Mouse (Mus musculus): Measurements from ENCODE around the gene Ethe1.

Ethe1 gene

DNA sequence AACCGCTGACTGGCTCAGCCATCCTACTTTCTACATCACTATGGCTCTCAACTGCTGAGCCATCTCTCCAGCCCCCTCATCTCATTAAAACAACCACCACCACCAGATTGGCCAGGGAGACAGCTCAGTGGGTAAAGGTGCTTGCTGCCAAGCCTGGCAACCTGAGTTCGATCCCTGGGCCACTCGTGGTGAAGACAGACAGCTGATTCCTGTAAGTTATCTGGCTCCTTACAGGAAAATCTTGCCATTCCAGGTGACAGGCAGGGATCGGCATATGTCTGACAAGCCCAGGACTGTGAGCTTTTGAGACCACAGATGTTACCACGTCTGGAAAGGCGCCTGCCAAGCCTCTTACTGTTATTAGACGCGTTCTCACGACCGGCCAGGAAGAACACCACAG lies 9.5 kb upstream of the Ethe1 start:
- no peak for DNase-seq

DNA sequence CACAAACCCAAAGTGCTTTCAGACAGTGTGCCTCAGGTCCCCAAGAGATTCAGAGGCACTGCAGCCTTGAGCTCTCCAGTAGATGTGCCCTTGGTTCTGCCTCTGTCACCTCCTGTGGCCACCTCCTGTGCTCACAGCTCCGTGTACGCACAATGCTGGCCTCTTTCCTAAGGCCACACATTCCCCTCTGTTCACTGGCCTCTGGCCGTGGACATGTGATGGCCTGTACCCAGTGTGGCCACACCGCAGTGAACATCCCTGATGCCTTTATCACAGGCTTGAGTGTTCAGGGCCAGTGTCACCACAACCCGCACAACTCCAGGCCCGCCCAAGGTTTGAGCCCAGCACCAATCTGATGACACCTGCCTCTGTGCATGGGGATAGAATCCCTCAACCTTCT lies 2.5 kb upstream of the Ethe1 start:
- no peak for DNase-seq

DNA sequence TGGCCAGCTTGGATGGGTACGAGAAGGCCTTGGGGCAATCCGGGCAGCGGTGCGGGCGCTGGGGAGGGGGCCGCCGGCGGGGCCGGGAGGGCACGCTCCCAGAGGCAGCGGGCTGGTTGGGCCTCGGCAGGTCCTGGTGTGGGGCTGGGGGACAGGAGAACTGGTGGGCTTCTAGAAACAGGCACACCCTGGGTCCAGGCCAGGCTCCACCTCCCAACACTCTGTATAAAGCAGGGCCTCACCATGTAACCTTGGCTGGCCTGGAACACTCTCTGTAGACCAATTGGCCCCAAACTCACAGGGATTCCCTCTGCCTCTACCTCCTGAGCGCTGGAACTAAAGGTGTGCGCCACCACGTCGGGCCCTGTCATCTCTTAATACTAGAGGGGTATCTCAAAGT lies 1.3 kb upstream of the Ethe1 start:
- no peak for DNase-seq

DNA sequence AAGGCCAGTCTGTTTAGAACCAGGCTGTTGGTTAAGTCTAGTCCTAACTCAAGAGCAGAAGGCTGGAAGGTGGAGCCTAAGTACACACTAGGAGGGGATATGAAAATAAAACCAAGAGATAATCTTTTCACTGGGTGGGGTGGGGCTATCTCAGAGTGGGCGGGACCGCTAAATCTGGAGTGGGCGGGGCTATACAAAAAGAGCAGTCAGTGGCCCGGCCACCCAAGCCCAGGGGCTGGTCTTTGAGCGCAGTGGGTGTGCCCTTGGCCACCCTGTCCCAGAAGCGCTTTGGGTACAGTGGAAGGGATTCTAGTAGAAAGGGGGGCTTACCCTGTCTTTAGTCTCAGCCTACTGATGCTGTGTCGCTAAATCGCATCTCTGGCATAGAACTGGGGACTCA lies 515 bp upstream of the Ethe1 start:
- peak; percentile 47 to 66 for DNase-seq

DNA sequence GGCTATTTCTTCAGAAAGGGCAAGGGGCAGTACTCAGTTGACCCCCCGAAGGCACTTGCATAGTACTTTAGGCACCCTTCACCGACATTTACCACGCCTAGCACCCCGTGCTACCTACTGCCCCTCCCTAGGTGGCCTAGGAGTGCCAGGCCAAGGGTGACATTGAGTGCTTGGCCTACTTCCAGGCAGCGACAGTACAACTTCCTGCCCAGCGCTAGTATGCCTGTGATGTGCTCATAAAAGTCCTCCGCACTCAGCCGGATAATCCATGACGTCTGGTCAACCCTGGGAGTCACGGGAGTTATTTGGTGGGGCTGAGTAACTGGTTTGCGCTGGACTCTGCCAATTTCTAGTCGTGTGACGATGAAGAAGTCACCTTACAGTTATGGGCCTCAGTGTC lies 993 bp downstream of the Ethe1 start:
- DNase-seq: peak; percentile 60 to 74

DNA sequence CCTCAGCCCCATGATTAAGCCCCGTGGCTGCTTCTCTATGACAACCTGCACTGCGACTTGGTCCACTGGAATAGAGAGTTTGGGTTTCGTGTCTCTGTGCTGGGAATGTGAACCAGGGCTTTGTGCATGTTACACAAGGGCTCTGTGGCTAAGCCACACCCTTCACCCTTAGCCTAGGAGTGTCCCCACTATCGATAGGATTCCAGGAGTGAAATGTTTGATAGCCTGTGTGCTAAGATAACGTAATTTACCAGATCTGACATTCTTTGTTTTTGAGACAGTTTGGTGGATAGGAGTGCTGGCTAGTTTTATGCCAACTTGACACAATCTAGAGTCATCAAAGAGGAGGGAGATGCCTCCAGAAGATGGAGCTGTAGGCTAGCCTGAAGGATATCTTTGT lies 4.4 kb downstream of the Ethe1 start:
- DNase-seq: no peak

DNA sequence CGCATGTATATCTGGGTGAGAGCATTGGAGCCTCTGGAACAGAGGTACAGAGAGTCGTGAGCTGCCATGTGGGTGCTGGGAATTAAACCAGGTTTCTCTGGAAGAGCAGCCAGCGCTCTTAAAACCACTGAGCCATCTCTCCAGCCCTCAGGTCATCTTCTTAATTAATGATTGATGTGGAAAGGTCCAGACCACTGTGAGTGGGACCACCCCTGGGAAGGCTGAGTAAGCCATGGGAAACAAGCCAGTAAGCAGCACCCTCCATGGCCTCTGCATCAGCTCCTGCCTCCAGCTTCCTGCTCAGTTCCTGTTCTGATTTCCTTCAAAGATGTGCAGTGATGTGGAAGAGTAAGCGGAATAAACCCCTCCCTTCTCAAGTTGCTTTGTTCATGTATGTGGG lies 4.8 kb downstream of the Ethe1 start:
- DNase-seq: peak in 1 of 2 experiments; percentile 49

DNA sequence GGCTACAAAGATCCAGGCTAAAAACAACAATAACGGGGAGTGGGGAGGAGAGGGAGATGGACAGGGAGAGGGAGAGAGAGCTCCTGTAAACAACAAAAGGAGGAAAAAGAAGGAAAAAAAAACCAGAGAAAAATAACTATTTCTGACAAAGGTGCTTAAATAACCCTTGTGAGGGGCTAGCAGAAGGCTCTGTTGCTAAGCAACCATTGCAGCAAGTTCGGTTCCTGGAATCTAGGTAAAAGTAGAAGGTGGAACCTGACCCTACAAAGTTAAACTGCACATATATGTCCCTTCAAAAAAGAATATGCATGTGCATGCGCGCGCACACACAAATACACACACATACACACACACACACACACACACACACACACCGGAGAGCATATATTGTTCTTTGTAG lies 5.4 kb downstream of the Ethe1 start:
- no peak for DNase-seq

DNA sequence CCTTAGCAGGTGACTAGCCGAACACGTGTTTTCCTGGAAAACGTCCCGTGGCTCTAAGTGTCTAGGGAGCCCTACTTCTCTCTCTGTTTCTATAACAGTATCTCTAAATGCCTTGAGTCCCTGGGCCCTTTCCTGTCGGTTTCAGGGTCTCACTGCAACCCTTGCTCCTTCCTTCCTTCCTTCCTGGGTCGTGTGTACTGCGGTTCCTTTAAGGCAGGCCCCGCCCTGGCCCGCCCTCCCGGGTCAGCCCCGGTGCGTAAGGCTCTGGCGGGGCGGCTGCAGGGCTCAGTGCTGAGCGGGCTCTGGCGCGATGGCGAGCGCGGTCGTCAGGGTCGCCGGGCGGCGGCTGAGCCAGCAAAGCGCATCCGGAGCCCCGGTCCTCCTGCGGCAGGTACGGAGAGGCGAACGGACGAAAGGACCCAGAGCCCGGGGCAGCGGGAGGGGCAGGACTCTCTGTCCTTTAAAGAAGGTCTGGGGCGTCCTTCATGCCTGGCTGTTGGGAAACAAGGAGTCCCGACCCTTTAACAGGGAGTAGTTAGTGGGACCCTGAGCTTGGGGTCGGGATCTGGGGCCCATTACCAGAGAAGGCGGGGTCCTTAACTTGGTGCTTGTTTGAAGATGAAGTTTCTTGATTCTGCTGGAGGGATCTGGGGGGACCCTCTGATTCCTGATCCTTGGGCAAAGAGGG lies 6.4 kb downstream of the Ethe1 start:
- peak; percentile 81 to 87 for DNase-seq

DNA sequence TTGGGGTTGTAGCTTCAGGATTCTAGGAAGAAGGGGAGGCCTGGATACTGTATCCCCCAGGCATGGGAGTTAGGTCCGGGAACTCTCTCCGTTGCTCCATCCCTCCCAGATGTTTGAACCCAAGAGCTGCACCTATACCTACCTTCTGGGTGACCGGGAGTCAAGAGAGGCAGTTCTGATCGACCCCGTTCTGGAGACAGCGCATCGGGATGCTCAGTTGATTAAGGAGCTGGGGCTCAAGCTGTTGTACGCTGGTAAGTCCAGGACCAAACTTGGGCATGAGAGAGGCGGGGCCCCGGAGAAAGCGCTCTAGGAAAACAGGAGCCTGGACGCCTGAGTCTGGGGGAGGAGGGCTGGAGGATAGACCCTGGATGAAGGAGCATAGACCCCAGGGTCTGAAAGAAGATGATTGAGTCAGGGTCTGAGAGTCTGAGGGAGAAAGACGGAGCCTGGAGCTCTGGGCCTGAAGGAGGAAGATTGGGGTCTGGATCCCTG lies 7.0 kb downstream of the Ethe1 start:
- peak in 1 of 2 experiments; percentile 40 for DNase-seq

DNA sequence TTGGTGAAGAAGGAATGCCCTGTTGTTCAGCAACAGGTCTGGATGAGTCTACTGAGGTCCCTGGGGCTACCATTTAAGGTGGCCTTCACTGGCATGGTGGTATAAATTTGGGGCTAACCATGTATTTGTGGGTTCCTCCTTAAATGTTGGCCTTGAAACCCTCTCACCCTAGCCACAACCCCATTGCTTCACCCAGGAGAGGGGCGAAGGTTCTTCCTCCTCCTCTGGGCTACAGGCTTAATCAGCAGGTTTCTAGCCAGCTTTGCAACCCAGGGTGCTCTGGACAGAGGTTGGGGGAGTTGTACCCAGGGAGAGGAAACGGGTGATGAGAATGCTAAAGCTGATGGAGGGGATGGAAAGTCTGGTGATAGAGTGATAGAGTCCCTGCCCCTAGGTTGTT lies 8.1 kb downstream of the Ethe1 start:
- no peak for DNase-seq

DNA sequence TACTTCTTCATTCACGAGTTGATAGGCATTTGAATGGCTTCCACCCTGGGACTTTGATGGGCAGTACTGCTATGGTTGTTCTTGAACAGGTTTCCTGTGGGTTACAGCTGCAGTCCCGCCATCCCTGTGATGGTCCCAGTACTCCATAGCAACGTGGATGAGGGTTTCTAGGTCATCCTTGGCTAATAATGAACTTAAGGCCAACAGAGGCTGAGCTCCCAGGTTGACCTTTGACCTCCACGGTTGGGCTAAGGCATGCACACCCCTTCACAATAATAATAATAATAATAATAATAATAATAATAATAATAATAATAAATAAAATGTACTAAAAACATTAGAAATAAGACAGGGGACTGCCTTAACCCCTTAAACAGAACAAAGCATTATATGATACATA lies 10.8 kb downstream of the Ethe1 start:
- DNase-seq: no peak

DNA sequence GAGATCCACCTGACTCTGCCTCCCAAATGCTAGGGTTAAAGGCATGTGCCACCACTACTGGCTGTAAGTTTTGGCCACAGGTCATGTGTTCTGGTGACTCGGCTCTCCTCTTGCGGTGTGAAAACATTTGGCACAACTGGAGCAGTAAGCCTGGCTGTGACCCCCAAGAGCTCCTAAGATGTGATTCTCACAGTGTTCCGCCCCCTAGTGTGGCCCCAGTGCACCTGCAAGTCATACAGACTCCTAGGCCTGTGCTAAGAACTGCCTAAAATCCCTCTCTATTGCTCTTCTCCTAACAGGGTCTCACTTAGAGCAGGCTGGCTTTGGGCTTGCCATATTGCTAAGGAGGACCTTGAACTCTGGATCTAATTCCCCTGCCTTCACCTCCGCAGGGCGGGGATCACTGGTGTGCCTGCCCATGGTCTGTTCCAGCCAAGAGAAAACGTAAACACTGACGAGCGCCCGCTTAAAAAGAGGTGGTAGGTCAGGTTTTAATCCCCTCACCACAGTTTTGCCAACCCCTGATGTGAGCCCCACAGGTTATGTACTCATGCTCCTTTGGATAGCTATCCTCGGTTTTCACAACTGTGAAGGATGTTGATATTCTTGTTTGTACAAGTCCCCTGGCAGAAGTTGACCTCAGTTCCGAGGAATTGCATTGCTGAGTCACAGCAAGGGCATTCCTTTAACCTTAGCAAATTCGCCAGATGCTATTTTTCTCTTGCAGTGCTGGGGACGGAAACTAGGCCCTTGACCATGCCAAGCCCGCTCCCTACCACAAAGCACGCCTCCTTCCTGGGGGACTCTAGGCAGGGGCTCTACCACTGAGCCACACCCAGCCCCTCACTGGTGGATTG lies 12.1 kb downstream of the Ethe1 start:
- DNase-seq: peak in 1 of 2 experiments; percentile 24

DNA sequence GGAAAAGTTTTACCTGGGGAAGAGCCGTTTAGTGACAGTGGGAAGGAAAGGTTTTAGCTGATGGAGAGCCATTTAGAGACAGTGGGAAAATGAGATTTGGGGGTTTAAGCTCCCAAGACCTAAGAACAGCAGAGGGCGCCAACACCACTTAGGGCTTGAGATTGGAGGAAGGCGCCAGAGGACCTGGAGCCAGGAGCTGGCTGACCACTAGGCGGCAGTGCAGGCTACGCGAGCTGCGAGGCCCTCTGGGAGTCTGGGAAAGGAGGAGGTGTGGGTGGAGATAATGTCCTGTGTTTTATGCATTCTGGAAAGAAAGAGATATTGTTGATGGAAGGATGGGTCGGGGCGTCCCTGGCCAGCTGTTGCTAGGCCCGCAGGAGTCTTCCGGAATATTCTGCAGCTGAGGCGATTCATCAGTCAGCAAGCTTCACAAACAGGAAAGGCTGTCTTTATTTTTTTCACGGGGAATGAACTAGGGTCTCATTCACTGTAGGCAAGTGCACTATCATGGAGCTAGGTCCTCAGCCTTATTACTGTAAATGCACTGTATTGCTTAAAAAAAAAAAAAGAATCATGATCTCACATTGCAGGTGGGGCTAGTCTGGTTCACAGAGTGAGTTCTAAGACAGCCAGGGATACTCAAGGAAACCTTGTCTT lies 13.7 kb downstream of the Ethe1 start:
- DNase-seq: peak; percentile 98 to 99

DNA sequence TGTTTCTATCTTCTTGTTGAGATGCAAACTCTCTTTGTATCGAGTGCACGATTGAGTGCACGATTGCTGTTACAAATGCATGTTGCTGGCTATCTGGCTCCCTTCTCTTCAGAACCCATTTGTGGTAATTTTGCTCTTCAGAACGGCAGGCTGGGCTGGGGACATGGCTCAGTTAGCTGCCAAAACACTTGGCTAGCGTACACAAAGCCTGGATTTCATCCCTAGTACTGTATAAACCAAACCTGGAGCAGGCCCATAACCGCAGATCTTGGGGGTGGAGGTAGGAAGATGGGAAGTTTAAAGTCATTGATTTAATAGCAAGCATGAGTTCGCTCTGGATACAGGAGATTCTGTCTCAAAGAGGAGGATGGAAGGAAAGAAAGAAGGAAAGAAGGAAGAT lies 18.2 kb downstream of the Ethe1 start:
- no peak for DNase-seq

DNA sequence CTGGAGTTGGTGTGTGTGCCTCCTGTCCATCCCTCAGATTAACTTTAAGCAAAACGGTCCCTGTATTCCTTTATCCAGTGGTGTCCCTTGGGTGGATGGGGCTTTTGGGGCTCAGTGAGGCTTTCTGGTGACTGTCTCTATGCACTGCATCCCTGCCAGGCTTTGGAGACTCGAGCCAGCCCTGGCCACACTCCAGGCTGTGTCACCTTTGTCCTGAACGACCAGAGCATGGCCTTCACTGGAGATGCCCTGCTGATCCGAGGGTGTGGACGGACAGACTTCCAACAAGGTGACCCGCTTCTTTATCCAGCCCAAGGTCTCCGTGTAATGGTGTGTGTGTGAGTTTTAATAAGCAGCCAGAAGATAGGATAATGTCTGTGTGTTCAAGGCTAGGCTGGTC lies 18.7 kb downstream of the Ethe1 start:
- no peak for DNase-seq

DNA sequence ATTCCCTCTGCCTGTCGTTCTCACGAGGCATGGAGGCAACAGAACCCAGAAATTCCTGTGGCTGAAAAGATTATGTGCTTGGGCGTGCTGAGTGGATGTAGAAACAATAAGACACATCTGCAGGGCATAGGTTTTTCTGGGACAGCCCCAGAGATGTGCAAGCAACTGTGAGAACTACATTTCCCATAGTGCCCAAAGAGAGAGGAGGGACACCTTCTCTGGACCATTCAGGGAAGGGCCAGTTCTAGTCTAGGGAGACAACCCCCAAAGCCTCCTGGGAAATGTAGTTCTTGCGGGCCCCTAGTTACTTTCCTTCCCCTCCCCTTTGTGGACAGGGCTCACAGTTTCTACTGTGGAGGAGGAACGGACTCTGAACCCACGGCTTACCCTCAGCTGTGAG lies 20.7 kb downstream of the Ethe1 start:
- DNase-seq: peak; percentile 61 to 66

DNA sequence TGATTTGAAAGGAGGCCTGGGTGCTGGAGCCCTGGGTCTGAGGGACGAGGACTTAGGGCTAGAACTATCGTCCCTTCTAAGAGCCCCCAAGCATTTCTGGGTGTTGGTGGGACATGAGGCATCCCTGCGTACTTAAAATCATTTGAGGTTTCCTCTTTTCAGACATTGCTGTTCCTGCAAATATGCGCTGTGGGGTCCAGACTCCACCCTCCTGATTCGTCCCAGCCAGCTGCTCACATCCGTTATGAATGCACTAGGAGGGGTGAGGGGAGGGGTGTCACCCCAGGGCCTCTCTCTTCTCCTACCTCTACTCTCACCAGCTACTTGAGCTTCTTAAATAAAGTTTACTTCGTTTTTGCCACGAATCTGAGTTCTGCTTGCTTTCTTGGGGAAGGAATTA lies 21.2 kb downstream of the Ethe1 start:
- DNase-seq: no peak

DNA sequence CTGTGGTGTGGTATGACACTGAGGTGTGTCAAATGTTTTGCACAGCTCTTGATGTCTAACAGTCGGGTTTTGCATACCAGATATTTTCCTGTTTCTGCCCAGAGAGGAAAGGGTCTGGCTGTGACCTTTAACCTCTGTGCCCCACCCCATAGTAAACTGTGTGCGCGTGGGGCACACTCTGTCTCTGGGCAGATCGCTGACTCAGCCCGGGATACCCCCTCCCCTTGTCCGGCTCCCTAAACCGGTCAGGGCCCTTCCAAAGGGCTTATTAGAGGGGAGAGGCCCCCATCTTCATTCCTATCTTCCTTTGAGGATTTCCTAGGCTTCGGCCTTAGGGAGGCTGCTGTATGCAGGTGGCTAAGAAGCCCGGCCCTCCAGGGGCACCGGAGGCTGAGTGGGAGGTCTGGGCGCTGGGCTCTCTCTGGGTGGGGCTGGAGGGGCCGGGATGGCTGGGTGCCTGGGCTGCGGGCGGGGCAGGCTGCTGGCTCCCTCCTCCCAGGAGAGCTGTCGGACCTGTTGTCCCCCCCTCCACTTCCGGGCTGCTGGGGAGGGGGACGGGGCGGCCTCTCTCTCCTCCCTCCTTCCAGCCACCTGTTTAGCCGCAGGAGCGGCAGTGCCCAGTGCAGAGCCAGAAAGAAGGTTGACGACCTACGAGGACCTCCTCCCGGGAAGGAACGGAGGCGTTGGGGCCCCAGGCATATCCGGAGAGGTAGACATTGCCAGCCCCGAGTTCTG lies 23.0 kb downstream of the Ethe1 start, which contains the start of gene Phldb3:
Gene Phldb3 (plus strand): TSS at position 620 of the 735 bp plus-strand sequence.
- DNase-seq: peak; percentile 38 to 63

DNA sequence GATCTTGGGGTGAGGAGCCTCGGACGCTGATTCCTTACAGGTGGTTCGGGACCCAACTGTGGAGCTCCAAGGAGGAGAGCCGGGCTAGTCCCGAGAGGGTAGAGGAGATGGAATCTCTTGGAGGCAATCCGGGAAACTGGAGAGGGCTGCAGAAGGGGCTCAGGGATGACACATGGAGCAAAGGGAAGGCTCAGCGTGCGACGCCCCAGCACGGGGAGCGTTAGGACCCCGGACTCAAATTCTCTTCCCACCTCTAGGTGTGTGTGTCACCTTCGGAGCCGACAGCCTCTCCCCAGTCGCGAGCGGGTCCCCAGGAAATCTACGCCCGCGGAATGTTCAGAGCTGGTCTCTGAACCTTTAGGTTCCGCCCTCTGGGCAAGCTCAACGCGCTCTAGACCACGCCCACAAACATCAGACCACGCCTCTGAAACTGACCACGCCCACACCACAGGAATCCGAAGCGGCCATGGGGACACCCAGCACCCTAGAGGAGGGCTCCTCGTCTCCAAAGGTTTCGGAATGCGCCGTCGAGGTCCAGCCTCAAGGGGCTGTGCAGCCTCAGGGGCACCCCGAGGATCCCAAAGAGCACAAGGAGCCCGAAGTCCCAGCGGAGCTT lies 23.6 kb downstream of the Ethe1 start:
- DNase-seq: peak; percentile 96

DNA sequence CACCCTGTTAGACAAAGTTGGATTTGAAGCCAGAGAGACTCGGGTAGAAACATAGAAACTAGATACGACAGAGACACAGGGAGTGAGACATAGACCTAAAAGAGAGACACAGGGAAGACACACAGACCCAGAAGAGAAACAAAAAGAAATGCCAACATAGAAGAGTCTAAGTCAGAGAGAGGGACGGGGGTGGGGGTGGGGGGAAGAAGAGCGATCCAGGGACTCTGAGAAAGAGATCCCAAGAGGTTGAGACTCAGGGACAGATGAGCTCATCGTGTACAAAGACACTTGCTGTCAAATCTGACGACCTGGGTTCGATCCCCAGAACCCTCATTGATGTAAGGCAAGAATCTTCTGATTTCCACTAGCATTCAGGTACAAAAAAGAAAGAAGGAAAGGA lies 24.4 kb downstream of the Ethe1 start:
- no peak for DNase-seq

DNA sequence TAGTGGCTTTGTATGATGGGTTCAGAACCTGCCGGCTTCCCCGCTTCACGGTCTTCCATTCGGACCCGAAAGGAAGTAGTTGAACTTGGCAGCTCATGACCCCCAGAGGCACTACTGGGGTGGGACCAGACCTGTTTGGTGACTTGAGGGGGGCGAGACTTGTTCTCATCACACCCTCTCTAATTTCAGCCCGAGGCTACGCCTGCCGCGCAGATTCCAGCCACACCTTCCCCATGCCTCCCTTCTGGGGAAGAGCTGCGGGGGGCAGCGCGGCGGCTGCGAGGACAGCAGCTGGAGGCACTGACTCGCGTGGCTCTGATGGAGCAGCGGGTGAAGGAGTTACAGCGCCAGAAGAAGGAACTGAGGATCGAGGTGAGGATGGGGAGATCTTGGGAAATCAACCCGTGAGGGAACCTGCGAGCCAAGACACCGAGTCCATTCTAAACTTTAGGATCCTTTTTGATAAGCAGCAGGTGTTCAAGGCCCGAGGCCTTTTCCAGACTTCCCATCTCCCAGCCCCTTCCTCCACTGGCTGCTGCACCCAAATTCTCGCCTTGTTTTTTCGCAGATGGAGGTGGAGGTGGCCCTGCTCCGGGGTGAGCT lies 25.1 kb downstream of the Ethe1 start:
- no peak for DNase-seq

Data from kidney, postnatal 4 days (tissue).